Mouse (Mus musculus) cerebellum, adult 2 months (tissue): ENCODE measurements around the gene Commd7. TPM values are rescaled to one million over a fixed set of nuclear protein-coding genes. Genes with fewer than 3 reads are reported as not detected.

Experiments
- DNase-seq, 2 experiments: peaks; one replicate each; pipeline ENCODE4 v3.0.0; 2021
- H3K27ac ChIP-seq: fragments of 200-500 bp; 2 replicates; pipeline ENCODE4 v1.5.1; 2012; ENCODE audit warnings: low read length, control low read depth, inconsistent platforms; ENCODE audit not compliant: insufficient read depth
- H3K27me3 ChIP-seq: fragments of 200-500 bp; 2 replicates; pipeline ENCODE4 v1.6.1; 2012; ENCODE audit warnings: inconsistent platforms, mild to moderate bottlenecking, low read length, moderate library complexity; ENCODE audit not compliant: control insufficient read depth, insufficient read depth
- H3K4me1 ChIP-seq: fragments of 200-500 bp; 2 replicates; pipeline ENCODE4 v1.6.1; 2011; ENCODE audit warnings: low read length; ENCODE audit not compliant: control insufficient read depth, insufficient read depth
- H3K4me3 ChIP-seq: fragments of 200-500 bp; replicated peaks from 2 replicates; pipeline ENCODE3; 2011; ENCODE audit warnings: mild to moderate bottlenecking, low read depth, low read length, control low read depth; ENCODE audit not compliant: insufficient read depth
- CTCF ChIP-seq: fragments of 200-500 bp; IDR thresholded peaks from 2 replicates; pipeline ENCODE4 v1.5.1; 2011; ENCODE audit warnings: low read depth, mild to moderate bottlenecking, control low read depth, low read length, moderate library complexity, borderline replicate concordance; ENCODE audit not compliant: insufficient read depth
- POLR2A ChIP-seq: fragments of 200-500 bp; IDR thresholded peaks from 2 replicates; pipeline ENCODE4 v1.6.1; 2011; ENCODE audit warnings: low read length, control low read depth, borderline replicate concordance; ENCODE audit not compliant: insufficient read depth
- WGBS: fragments of 180-500 bp; shearing (Covaris S2); methylation state at CpG from one replicate; pipeline ENCODE4 v1.1.7; 2018; 5-methylcytosine and 5-hydroxymethylcytosine counted together
- polyA plus RNA-seq: library from polyadenylated mRNA; depleted of rRNA; stranded (reverse); fragments of >200 nt; gene quantifications from 2 replicates; pipeline ENCODE4 v1.2.3, GENCODE M21; 2012

Gene Commd7
- polyA plus RNA-seq, 1 experiment = 32.5 TPM

GRCm38 (mm10) chr2:153592056-153593014 lies 40.2 kb downstream of the Commd7 start:
- peaks cover 15% of the 10 kb centered on the region for H3K4me1 ChIP-seq
- TF ChIP-seq POLR2A (no peak), CTCF (no peak)
- WGBS = 50% methylated on average over 8 of the region's 8 CpGs
- DNase-seq = peak; percentile 60 to 64
- no peak overlapping the region for H3K4me3 ChIP-seq
- H3K27me3 ChIP-seq = no peaks in the 10 kb centered on the region
- H3K27ac ChIP-seq = no peak overlapping the region

GRCm38 (mm10) chr2:153586515-153587174 lies 45.9 kb downstream of the Commd7 start:
- peaks cover 3% of the 10 kb centered on the region; the same call in 1 of the 2 replicates for H3K4me1 ChIP-seq
- no peak overlapping the region for H3K27ac ChIP-seq
- 18% methylated on average over 15 of the region's 15 CpGs for WGBS
- H3K4me3 ChIP-seq = peak overlapping the region; percentile 3
- no peaks in the 10 kb centered on the region for H3K27me3 ChIP-seq
- no peak for TF ChIP-seq POLR2A
- peak; percentile 93 for TF ChIP-seq CTCF
- peak; percentile 72 to 89 for DNase-seq

- Histone ChIP-seq H3K27me3 (no peaks in the 10 kb centered on the region), H3K4me3 (no peak overlapping the region)
- 87% methylated on average over 6 of the region's 6 CpGs for WGBS
These were observed 46.6 kb downstream of the Commd7 start for GRCm38 (mm10) chr2:153585981-153586380.

GRCm38 (mm10) chr2:153584396-153584795 lies 48.2 kb downstream of the Commd7 start:
- 82% methylated on average over 4 of the region's 4 CpGs for WGBS
- no peak for DNase-seq
- Histone ChIP-seq H3K27me3 (no peaks in the 10 kb centered on the region), H3K4me1 (peaks cover 3% of the 10 kb centered on the region; the same call in 1 of the 2 replicates), H3K27ac (no peak overlapping the region), H3K4me3 (no peak overlapping the region)
- TF ChIP-seq CTCF = no peak

More at GRCm38 (mm10) chr2:153585981-153586380, 46.6 kb downstream of the Commd7 start:
- TF ChIP-seq CTCF (no peak), POLR2A (no peak)
- no peak overlapping the region for H3K27ac ChIP-seq
- peaks cover 3% of the 10 kb centered on the region; the same call in 1 of the 2 replicates for H3K4me1 ChIP-seq
- no peak for DNase-seq

GRCm38 (mm10) chr2:153583641-153584049 lies 48.9 kb downstream of the Commd7 start:
- Histone ChIP-seq H3K4me3 (no peak overlapping the region), H3K27ac (no peak overlapping the region), H3K4me1 (peaks cover 3% of the 10 kb centered on the region; the same call in 1 of the 2 replicates), H3K27me3 (no peaks in the 10 kb centered on the region)
- WGBS = 72% methylated on average over 14 of the region's 14 CpGs
- TF ChIP-seq CTCF (no peak), POLR2A (no peak)
- no peak for DNase-seq

GRCm38 (mm10) chr2:153582876-153583585 lies 49.5 kb downstream of the Commd7 start:
- no peak overlapping the region for H3K4me3 ChIP-seq
- no peak overlapping the region for H3K27ac ChIP-seq
- H3K27me3 ChIP-seq = no peaks in the 10 kb centered on the region
- H3K4me1 ChIP-seq = peaks cover 3% of the 10 kb centered on the region; the same call in 1 of the 2 replicates
- DNase-seq = no peak
- TF ChIP-seq POLR2A = no peak
- no peak for TF ChIP-seq CTCF
- WGBS = 86% methylated on average over 15 of the region's 15 CpGs

GRCm38 (mm10) chr2:153581416-153581815 lies 51.2 kb downstream of the Commd7 start:
- 95% methylated on average over 7 of the region's 7 CpGs for WGBS
- no peak overlapping the region for H3K4me3 ChIP-seq
- no peak for TF ChIP-seq POLR2A
- TF ChIP-seq CTCF = no peak
- no peaks in the 10 kb centered on the region for H3K27me3 ChIP-seq
- H3K27ac ChIP-seq = no peak overlapping the region
- DNase-seq = no peak
- peaks cover 3% of the 10 kb centered on the region; the same call in 1 of the 2 replicates for H3K4me1 ChIP-seq
